Mouse (Mus musculus) gastrocnemius, postnatal 10 days (tissue): ENCODE data around the gene Nop2. TPM values are rescaled to one million over a fixed set of nuclear protein-coding genes. Genes with fewer than 3 reads are reported as not detected.

Source experiments
- DNase-seq: peaks from one replicate; pipeline ENCODE4 v3.0.0; 2021; ENCODE audit warnings: mixed read lengths
- microRNA-seq, 2 experiments: library from miRNA; unstranded; fragments of <30 nt; microRNA quantifications; one replicate each; pipeline ENCODE4 v1.2.0; 2021
- total RNA-seq, 2 experiments: library from RNA; stranded (reverse); gene quantifications; 2 replicates each; pipeline ENCODE4 v1.2.3; 2021

Nop2 gene
- total RNA-seq, 2 experiments from 2014 or later = 16.0 to 21.1 TPM

GRCm38 (mm10) chr6:125172474-125172873 is 40.8 kb downstream of the Nop2 start:
- peak; percentile 1 for DNase-seq

DNA sequence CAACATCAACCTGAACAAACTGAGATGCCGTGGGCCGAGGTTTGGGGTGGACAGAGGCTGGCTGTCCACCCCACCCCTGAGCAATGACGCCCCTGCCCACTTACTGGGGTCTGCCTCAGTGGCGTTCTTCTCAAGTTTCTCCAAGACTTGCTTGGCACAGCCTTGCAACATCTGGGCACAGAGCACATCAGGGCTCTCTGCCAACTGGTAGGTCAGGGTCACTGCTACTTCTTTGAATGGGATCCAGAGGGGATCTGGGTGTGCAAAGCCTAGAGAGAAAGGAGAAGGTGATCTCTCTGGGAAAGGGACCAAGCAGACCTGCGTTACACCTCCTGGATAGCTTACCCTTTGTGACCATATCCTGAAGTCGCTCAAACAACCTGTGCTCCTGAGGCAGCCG is 41.5 kb downstream of the Nop2 start:
- no peak for DNase-seq

DNA sequence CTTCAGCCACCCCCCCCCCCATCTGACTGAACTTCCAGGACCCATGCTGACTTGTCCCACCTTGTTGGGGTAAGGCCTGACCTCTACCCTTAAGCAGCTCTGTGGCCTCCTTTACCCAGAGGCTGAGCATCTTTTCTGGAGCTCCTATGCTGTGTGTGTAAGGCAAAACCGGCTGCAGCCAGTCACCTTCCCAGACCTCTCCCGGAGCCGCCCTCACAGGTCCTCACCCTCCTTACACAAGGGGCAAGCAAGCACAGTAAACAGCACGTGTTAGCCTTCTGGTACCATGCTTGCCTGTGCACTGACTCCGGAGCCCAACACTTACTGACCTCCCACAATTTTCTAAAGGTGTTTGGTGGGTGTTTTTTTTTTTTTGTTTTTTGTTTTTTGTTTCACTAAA is 43.8 kb downstream of the Nop2 start:
- no peak for DNase-seq

- no peak for DNase-seq
These were observed 47.9 kb downstream of the Nop2 start for GRCm38 (mm10) chr6:125179601-125180000.

GRCm38 (mm10) chr6:125182133-125182532 is 50.4 kb downstream of the Nop2 start:
- DNase-seq = no peak

- no peak for DNase-seq
These were observed 54.5 kb downstream of the Nop2 start for GRCm38 (mm10) chr6:125186203-125186602.

DNA sequence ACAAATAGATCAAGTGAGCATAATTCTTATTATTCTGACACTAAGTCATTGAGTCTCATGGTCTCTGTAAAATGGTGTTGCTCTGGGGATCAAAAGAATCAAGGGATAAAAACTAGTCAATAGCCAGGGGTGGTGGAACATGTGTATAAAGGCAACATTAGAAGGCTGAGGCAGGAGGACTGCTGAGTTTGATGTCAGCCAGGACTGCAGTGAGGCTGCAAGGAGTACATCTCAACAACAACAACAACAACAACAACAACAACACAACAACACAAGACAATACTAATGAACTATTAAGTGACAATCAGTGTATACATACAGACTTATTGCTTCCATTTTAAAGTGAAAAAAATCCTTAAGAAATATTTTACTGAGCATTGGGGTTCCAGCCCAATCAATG is 59.1 kb downstream of the Nop2 start:
- DNase-seq = no peak

DNA sequence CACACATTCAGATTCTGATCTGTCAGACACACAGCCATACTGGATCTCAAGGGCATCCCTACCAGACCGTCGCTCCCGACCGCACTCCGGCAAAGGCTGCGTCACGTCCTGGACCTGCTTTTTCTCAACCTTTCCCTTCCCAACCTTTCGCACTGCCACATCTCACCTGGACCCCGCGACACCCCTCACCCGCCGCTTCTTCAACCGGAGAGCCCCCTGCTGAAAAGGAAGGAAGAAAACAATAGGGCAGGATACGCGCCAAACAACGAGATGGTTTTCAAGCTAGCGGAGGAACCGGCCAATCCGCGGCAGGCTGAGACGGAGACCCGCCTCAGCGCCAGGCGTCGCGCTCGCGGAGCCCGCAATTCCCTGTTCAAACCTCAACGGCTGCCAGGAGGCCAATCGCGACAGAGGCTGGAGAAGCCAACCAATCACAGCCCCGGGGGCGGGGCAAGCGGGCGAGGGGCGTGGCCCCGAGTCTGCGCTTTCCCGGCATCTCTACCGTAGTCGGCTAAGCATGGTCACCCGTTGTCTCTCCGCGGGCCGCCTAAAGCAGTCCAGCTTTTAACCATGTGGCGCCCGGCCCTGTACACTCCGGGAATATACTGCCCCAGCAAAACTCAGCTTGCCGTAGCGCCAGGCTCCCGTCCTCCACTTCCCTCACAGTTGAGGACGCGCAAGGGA is 59.8 kb downstream of the Nop2 start, which contains the start of the genes Ncapd2 and Mrpl51:
Gene Ncapd2 (minus strand): TSS at position 370 of the 684 bp plus-strand sequence.
Gene Mrpl51 (plus strand): TSS at position 470 of the 684 bp plus-strand sequence.
- peak; percentile 98 for DNase-seq

GRCm38 (mm10) chr6:125192016-125192714 is 60.5 kb downstream of the Nop2 start:
- peak; percentile 88 for DNase-seq

DNA sequence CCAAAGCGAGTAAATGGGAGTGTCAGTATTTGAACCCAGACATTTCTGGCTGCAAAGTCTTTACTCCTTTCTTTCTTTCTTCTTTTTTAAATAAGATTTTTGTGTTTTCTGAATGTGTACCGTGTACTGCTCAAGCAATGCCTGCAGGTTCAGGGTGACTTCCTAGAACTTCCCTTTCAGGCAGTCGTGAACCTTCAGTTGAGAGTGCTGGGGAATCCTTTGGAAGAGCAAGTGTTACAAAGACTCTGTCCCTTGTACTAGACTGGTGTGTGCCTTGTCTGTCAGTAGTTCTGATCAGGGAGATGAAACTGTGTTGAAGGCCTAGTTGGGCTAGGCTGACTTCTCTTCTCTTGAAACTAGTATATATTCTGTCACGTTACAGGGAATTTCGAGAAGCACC is 61.1 kb downstream of the Nop2 start:
- DNase-seq = no peak

DNA sequence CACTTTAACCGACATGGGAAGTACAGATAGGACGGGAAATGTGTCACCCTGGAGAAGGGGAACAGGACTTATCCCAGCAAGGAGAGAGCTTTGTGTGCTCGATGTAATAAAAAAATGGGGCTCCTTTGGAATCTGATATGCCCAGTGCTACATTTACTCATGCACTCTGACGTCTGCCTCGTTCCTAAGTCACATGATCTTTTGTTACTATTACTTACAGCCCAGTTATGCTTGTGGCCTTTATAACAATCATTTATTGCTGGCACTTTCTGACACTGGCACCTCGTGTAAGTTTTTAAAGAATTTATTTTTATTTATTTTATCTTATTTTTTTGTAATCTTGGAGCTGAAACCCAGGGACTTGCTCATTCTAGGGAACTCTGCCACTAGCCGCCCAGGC is 61.7 kb downstream of the Nop2 start:
- no peak for DNase-seq

Small RNA genes within 50 kb of the gene (microRNA-seq; reads per million reads assigned to microRNA genes)
- 0.25 to 0.64 reads per million in 2 experiments for gene Mir7045

Other genes with a start within 250 kb of the Nop2 start
- gene Cd4, start 243.7 kb upstream of the Nop2 start, total RNA-seq = 1 to 10 TPM in 1 of 2 experiments, under 1 TPM in 1; 0.61 to 2.1 TPM
- under 1 TPM; 0.56 to 0.68 TPM for gene Lag3, start 220.2 kb upstream of the Nop2 start, total RNA-seq
- 100 to 1,000 TPM; 273 to 298 TPM for gene Ptms, start 211.8 kb upstream of the Nop2 start, total RNA-seq
- gene Mlf2, start 200.5 kb upstream of the Nop2 start, total RNA-seq = 100 to 1,000 TPM; 252 to 255 TPM
- 100 to 1,000 TPM in 1 of 2 experiments, 10 to 100 TPM in 1; 99.9 to 105 TPM for gene Cops7a, start 166.4 kb upstream of the Nop2 start, total RNA-seq
- under 1 TPM; 0.61 TPM for gene Pianp, start 135.2 kb upstream of the Nop2 start, total RNA-seq
- gene Zfp384, start 122.8 kb upstream of the Nop2 start, total RNA-seq = 10 to 100 TPM; 21.9 to 27.4 TPM
- gene Ing4, start 92.1 kb upstream of the Nop2 start, total RNA-seq = 10 to 100 TPM; 33.4 to 42.7 TPM
- 1 to 10 TPM; 2.7 to 4.7 TPM for gene Acrbp, start 82.2 kb upstream of the Nop2 start, total RNA-seq
- under 1 TPM; 0.16 to 0.41 TPM for gene Lpar5, start 64.0 kb upstream of the Nop2 start, total RNA-seq
- 100 to 1,000 TPM; 108 to 125 TPM for gene Chd4, start 35.9 kb upstream of the Nop2 start, total RNA-seq
- gene Iffo1, start 13.3 kb downstream of the Nop2 start, total RNA-seq = 10 to 100 TPM; 50.8 to 60.1 TPM
- gene Gapdh, start 34.6 kb downstream of the Nop2 start, total RNA-seq = 1,000 to 10,000 TPM; 7,536 to 8,309 TPM
- 10 to 100 TPM; 28.3 to 41.5 TPM for gene Ncapd2, start 59.8 kb downstream of the Nop2 start, total RNA-seq
- gene Mrpl51, start 59.9 kb downstream of the Nop2 start, total RNA-seq = 100 to 1,000 TPM; 212 to 236 TPM
- 1 to 10 TPM; 8.4 to 9.1 TPM for gene Vamp1, start 83.6 kb downstream of the Nop2 start, total RNA-seq
- gene Tapbpl, start 100.0 kb downstream of the Nop2 start, total RNA-seq = 1 to 10 TPM; 2.7 to 3.1 TPM
- gene Cd27, start 105.1 kb downstream of the Nop2 start, total RNA-seq = under 1 TPM in 1 of 2 experiments, not detected in 1; 0.14 TPM
- not detected for gene Tuba3a, start 154.1 kb downstream of the Nop2 start, total RNA-seq
- 10 to 100 TPM; 34.0 to 36.1 TPM for gene Ltbr, start 182.0 kb downstream of the Nop2 start, total RNA-seq
- under 1 TPM; 0.31 to 0.43 TPM for gene Scnn1a, start 188.8 kb downstream of the Nop2 start, total RNA-seq
- 10 to 100 TPM; 43.8 to 58.8 TPM for gene Tnfrsf1a, start 217.5 kb downstream of the Nop2 start, total RNA-seq
- gene Plekhg6, start 248.9 kb downstream of the Nop2 start, total RNA-seq = under 1 TPM in 1 of 2 experiments, not detected in 1; 0.07 TPM